Mouse (Mus musculus) olfactory bulb, adult 2 months (tissue): Measurements from ENCODE around the gene Pabpc1l.

ENCODE experiments used
- CTCF ChIP-seq: fragments of 200-500 bp; IDR thresholded peaks from 2 replicates; pipeline ENCODE4 v1.5.1; 2012; ENCODE audit warnings: low read depth, mild to moderate bottlenecking, low read length, moderate library complexity; ENCODE audit not compliant: insufficient read depth
- POLR2A ChIP-seq: fragments of 200-500 bp; IDR thresholded peaks from 2 replicates; pipeline ENCODE4 v1.6.1; 2012; ENCODE audit warnings: mild to moderate bottlenecking, low read depth, low read length, moderate library complexity; ENCODE audit not compliant: insufficient read depth

DNA sequence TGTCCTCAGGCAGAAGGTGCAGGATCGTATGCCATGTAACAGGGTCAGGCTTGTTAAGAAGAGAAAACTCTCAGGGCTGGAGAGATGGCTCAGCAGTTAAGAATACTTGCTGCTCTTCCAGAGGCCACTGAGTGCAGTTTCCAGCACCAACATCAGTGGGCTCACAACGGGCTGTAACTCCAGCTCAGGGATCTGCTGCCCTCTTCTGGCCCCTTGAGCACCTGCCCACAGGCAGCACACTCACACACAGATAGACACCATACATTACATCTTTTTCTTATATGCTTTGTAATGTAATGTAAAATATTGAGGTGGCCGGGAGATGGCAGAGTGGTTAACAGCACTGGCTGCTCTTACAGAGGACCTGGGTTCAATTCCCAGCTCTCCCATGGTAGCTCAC, 7.7 kb downstream of the Pabpc1l start:
- TF ChIP-seq CTCF (no peak), POLR2A (no peak)
